Mouse (Mus musculus): Measurements from ENCODE around the gene Tnfrsf19. TPM values are rescaled to one million over a fixed set of nuclear protein-coding genes. Genes with fewer than 3 reads are reported as not detected.

The Tnfrsf19 gene
- polyA plus RNA-seq, 1 experiment from 2014 or later, result 18.9 TPM

DNA sequence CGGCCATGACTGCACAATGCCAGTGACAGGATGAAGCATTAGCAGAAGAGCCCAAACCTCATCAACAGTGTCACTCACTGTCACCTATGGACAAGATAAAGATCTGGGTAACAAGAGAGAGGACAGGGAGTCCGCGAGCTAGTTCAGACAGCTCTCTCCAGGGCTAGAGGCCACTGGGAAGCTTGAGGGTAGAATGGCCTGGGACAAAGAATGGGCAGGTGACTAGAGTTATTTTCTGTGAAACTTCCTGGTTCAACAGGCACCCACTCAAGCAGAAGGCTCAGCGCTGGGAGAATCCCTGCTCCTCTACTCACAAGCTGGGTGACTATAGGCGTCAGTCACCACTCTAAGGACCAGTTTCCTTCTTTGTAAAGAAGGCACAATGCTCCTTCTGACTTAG lies 46.2 kb downstream of the Tnfrsf19 start:
- Histone ChIP-seq H3K4me3 (ENCODE audit: low read length) (no peak overlapping the region), H3K27ac (ENCODE audit: low read length) (no peak overlapping the region), H3K36me3 (ENCODE audit: insufficient read depth, low read length) (no peaks in the 10 kb centered on the region), H3K9ac (replicated peaks; ENCODE audit: low read length) (no peak overlapping the region), H3K27me3 (ENCODE audit: insufficient read depth, low read length) (no peaks in the 10 kb centered on the region), H3K9me3 (ENCODE audit: low read length) (no peaks in the 10 kb centered on the region), H3K4me1 (ENCODE audit: insufficient read depth, low read length) (no peaks in the 10 kb centered on the region), H3K4me2 (replicated peaks; ENCODE audit: low read depth, low read length) (no peak overlapping the region)
- WGBS, result 59% methylated on average over 5 of the region's 5 CpGs
- no peak for ATAC-seq (ENCODE audit: low FRiP score, low TSS enrichment)

DNA sequence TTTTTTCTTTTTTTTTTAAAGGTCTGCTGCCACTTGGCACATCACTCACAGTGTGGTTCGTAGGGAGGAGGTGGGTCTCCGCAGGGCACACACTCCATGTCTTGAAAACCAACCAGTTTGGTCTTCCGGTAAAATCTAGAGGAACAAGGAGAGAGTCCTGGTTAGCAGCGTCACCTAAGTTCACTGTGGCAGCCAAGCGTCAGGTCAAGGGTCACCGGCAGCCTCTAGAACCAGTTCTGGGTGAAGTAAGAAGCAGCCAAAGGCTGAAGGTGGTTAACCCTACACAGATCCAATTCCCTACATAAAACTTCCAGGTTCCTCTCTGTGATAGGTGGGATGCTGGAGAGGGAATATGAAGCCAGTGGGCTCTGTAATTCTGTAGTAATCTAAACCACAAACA lies 49.7 kb downstream of the Tnfrsf19 start:
- no peaks in the 10 kb centered on the region for H3K4me1 ChIP-seq (ENCODE audit: insufficient read depth, low read length)
- no peak overlapping the region for H3K27ac ChIP-seq (ENCODE audit: low read length)
- no peaks in the 10 kb centered on the region for H3K9me3 ChIP-seq (ENCODE audit: low read length)
- WGBS, result 55% methylated on average over 6 of the region's 6 CpGs
- ATAC-seq (ENCODE audit: low FRiP score, low TSS enrichment), result no peak
- H3K9ac ChIP-seq (replicated peaks; ENCODE audit: low read length), result no peak overlapping the region
- no peak overlapping the region for H3K4me3 ChIP-seq (ENCODE audit: low read length)
- no peak overlapping the region for H3K4me2 ChIP-seq (replicated peaks; ENCODE audit: low read depth, low read length)
- no peaks in the 10 kb centered on the region for H3K27me3 ChIP-seq (ENCODE audit: insufficient read depth, low read length)
- no peaks in the 10 kb centered on the region for H3K36me3 ChIP-seq (ENCODE audit: insufficient read depth, low read length)

GRCm38 (mm10) chr14:60993506-60993905 lies 52.8 kb downstream of the Tnfrsf19 start:
- H3K4me2 ChIP-seq (replicated peaks; ENCODE audit: low read depth, low read length), result no peak overlapping the region
- 51% methylated on average over 10 of the region's 10 CpGs for WGBS

DNA sequence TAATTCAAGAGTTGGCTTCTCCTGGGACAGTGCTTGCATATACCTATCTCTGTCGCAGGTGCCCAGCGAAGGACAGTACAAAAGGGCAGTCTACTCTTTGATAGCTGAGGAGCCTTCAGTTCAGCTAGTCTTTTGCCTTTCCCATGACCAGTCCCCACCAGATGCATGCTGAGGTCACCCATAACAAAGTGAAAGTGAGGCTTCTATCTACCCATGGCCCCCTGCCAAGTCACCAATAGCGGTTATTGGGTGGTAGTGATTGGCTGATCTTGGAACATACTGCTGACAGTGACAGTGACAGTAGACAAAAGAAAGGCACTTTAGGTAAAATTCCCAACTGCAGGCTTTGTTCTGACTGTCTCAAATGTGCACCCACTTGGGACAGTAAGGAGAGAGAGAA lies 53.2 kb downstream of the Tnfrsf19 start:
- WGBS, result 96% methylated on average over 3 of the region's 3 CpGs
- no peak overlapping the region for H3K9ac ChIP-seq (replicated peaks; ENCODE audit: low read length)
- no peak for ATAC-seq (ENCODE audit: low FRiP score, low TSS enrichment)
- no peak overlapping the region for H3K4me3 ChIP-seq (ENCODE audit: low read length)
- no peaks in the 10 kb centered on the region for H3K9me3 ChIP-seq (ENCODE audit: low read length)
- H3K36me3 ChIP-seq (ENCODE audit: insufficient read depth, low read length), result no peaks in the 10 kb centered on the region
- H3K27ac ChIP-seq (ENCODE audit: low read length), result no peak overlapping the region
- H3K27me3 ChIP-seq (ENCODE audit: insufficient read depth, low read length), result no peaks in the 10 kb centered on the region
- no peak overlapping the region for H3K4me2 ChIP-seq (replicated peaks; ENCODE audit: low read depth, low read length)
- H3K4me1 ChIP-seq (ENCODE audit: insufficient read depth, low read length), result peaks cover 4% of the 10 kb centered on the region; the same call in 1 of the 2 replicates

More at GRCm38 (mm10) chr14:60993506-60993905, 52.8 kb downstream of the Tnfrsf19 start:
- Histone ChIP-seq H3K4me3 (ENCODE audit: low read length) (no peak overlapping the region), H3K4me1 (ENCODE audit: insufficient read depth, low read length) (peaks cover 4% of the 10 kb centered on the region; the same call in 1 of the 2 replicates), H3K36me3 (ENCODE audit: insufficient read depth, low read length) (no peaks in the 10 kb centered on the region), H3K9me3 (ENCODE audit: low read length) (no peaks in the 10 kb centered on the region), H3K9ac (replicated peaks; ENCODE audit: low read length) (no peak overlapping the region), H3K27ac (ENCODE audit: low read length) (no peak overlapping the region), H3K27me3 (ENCODE audit: insufficient read depth, low read length) (no peaks in the 10 kb centered on the region)
- ATAC-seq (ENCODE audit: low FRiP score, low TSS enrichment), result no peak

GRCm38 (mm10) chr14:60992144-60992543 lies 54.1 kb downstream of the Tnfrsf19 start:
- Histone ChIP-seq H3K27me3 (ENCODE audit: insufficient read depth, low read length) (no peaks in the 10 kb centered on the region), H3K27ac (ENCODE audit: low read length) (no peak overlapping the region), H3K4me1 (ENCODE audit: insufficient read depth, low read length) (peaks cover 4% of the 10 kb centered on the region; the same call in 1 of the 2 replicates), H3K36me3 (ENCODE audit: insufficient read depth, low read length) (no peaks in the 10 kb centered on the region), H3K4me2 (replicated peaks; ENCODE audit: low read depth, low read length) (no peak overlapping the region), H3K9me3 (ENCODE audit: low read length) (no peaks in the 10 kb centered on the region), H3K9ac (replicated peaks; ENCODE audit: low read length) (no peak overlapping the region), H3K4me3 (ENCODE audit: low read length) (no peak overlapping the region)
- no peak for ATAC-seq (ENCODE audit: low FRiP score, low TSS enrichment)
- WGBS, result 75% methylated on average over 4 of the region's 4 CpGs

- peaks cover 17% of the 10 kb centered on the region for H3K4me1 ChIP-seq (ENCODE audit: insufficient read depth, low read length)
- WGBS, result 60% methylated on average over 6 of the region's 6 CpGs
- no peak for ATAC-seq (ENCODE audit: low FRiP score, low TSS enrichment)
These were observed 58.1 kb downstream of the Tnfrsf19 start for GRCm38 (mm10) chr14:60988228-60988627.

DNA sequence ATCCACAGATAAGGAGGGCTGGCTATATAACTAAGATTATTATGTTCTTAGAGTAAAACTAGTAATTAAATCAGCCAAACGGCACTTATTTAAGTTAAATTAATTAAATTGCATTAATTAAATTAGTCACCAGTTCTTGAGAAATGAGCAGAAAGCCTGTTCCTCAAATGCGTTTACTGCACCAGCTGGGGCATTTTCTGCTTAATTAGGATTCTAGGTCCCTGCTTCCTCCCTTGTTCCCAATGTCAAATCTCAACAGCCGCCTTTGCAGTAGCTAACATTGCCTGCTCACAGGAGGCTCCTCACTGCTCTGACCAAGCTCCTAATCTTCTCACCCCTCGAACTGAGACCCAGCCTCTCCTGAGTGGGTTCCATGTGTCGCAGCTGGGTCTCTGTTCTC lies 59.4 kb downstream of the Tnfrsf19 start:
- no peaks in the 10 kb centered on the region for H3K9me3 ChIP-seq (ENCODE audit: low read length)
- peaks cover 17% of the 10 kb centered on the region for H3K4me1 ChIP-seq (ENCODE audit: insufficient read depth, low read length)
- no peak overlapping the region for H3K4me2 ChIP-seq (replicated peaks; ENCODE audit: low read depth, low read length)
- WGBS, result 70% methylated on average over 5 of the region's 5 CpGs
- no peaks in the 10 kb centered on the region for H3K27me3 ChIP-seq (ENCODE audit: insufficient read depth, low read length)
- no peak overlapping the region for H3K27ac ChIP-seq (ENCODE audit: low read length)
- H3K36me3 ChIP-seq (ENCODE audit: insufficient read depth, low read length), result no peaks in the 10 kb centered on the region
- H3K9ac ChIP-seq (replicated peaks; ENCODE audit: low read length), result no peak overlapping the region
- no peak overlapping the region for H3K4me3 ChIP-seq (ENCODE audit: low read length)
- ATAC-seq (ENCODE audit: low FRiP score, low TSS enrichment), result no peak

More at GRCm38 (mm10) chr14:60988228-60988627, 58.1 kb downstream of the Tnfrsf19 start:
- no peak overlapping the region for H3K4me3 ChIP-seq (ENCODE audit: low read length)
- no peak overlapping the region for H3K4me2 ChIP-seq (replicated peaks; ENCODE audit: low read depth, low read length)
- no peaks in the 10 kb centered on the region for H3K36me3 ChIP-seq (ENCODE audit: insufficient read depth, low read length)
- H3K9ac ChIP-seq (replicated peaks; ENCODE audit: low read length), result no peak overlapping the region
- no peaks in the 10 kb centered on the region for H3K27me3 ChIP-seq (ENCODE audit: insufficient read depth, low read length)
- H3K9me3 ChIP-seq (ENCODE audit: low read length), result no peaks in the 10 kb centered on the region
- no peak overlapping the region for H3K27ac ChIP-seq (ENCODE audit: low read length)

DNA sequence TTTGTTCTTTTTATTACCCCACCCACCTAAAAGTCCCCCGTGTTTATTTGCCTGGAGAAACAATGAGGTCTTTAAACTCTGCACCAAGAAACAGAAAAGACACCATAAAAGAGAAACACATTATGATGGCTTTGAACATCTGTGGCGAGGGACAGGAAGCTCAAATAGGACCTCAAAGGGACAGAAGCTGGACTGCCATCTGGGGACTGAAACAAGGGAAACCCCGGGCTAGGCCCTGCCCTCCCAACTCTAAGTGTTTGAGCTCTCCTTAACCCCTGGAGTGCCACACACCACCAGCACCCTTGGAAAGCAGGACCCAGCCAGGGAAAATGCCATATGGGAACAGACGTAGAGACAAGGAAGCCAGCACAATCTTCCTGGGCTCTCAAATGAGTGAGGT lies 61.2 kb downstream of the Tnfrsf19 start:
- Histone ChIP-seq H3K27ac (ENCODE audit: low read length) (no peak overlapping the region), H3K4me2 (replicated peaks; ENCODE audit: low read depth, low read length) (no peak overlapping the region), H3K4me3 (ENCODE audit: low read length) (no peak overlapping the region), H3K27me3 (ENCODE audit: insufficient read depth, low read length) (no peaks in the 10 kb centered on the region), H3K9me3 (ENCODE audit: low read length) (no peaks in the 10 kb centered on the region), H3K4me1 (ENCODE audit: insufficient read depth, low read length) (peaks cover 17% of the 10 kb centered on the region), H3K9ac (replicated peaks; ENCODE audit: low read length) (no peak overlapping the region), H3K36me3 (ENCODE audit: insufficient read depth, low read length) (no peaks in the 10 kb centered on the region)
- ATAC-seq (ENCODE audit: low FRiP score, low TSS enrichment), result no peak
- WGBS, result 39% methylated on average over 4 of the region's 4 CpGs

DNA sequence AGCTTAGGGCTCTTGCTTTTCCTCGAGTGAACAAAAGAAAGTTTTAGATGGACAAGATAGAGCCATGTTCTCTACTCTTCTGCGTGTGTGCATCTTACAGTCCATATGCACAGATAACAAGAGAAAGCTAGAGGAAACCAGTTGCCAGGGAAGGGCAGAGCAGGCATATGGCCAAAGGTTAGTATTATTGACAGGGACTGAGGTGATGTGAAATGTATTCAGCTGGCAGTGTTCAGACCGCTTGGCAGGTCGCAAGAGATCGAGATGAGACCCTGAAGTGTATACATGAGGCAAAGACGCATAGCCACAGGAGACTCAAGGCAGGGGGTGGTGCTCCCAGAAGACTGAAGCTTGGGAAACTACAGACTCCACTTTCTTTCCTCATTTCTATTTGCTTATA lies 62.0 kb downstream of the Tnfrsf19 start:
- Histone ChIP-seq H3K27ac (ENCODE audit: low read length) (no peak overlapping the region), H3K4me3 (ENCODE audit: low read length) (no peak overlapping the region), H3K4me1 (ENCODE audit: insufficient read depth, low read length) (peaks cover 13% of the 10 kb centered on the region), H3K9ac (replicated peaks; ENCODE audit: low read length) (no peak overlapping the region), H3K9me3 (ENCODE audit: low read length) (no peaks in the 10 kb centered on the region), H3K4me2 (replicated peaks; ENCODE audit: low read depth, low read length) (no peak overlapping the region), H3K27me3 (ENCODE audit: insufficient read depth, low read length) (no peaks in the 10 kb centered on the region), H3K36me3 (ENCODE audit: insufficient read depth, low read length) (no peaks in the 10 kb centered on the region)
- ATAC-seq (ENCODE audit: low FRiP score, low TSS enrichment), result no peak
- WGBS, result 55% methylated on average over 6 of the region's 6 CpGs

DNA sequence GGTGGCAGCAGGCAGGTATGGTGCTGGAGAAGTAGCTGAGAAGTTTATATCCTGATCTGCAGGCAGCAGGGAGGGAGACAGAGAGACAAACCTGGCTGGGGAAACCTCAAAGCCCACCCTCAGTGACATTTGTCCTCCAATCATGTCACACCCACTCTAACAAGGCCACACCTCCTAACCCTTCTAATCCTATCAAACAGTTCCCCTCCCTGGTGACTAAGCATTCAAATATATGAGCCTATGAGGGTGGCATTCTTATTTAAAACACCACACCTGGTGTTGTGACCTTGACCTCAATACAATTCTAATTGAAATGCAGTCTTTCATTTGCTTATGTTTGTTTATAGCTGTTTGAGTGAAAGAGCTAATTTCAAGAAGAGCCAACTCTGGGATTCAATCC lies 64.2 kb downstream of the Tnfrsf19 start:
- Histone ChIP-seq H3K27ac (ENCODE audit: low read length) (no peak overlapping the region), H3K4me2 (replicated peaks; ENCODE audit: low read depth, low read length) (no peak overlapping the region), H3K9me3 (ENCODE audit: low read length) (no peaks in the 10 kb centered on the region), H3K9ac (replicated peaks; ENCODE audit: low read length) (no peak overlapping the region), H3K4me3 (ENCODE audit: low read length) (no peak overlapping the region), H3K36me3 (ENCODE audit: insufficient read depth, low read length) (no peaks in the 10 kb centered on the region), H3K4me1 (ENCODE audit: insufficient read depth, low read length) (peaks cover 13% of the 10 kb centered on the region), H3K27me3 (ENCODE audit: insufficient read depth, low read length) (no peaks in the 10 kb centered on the region)
- no peak for ATAC-seq (ENCODE audit: low FRiP score, low TSS enrichment)

Data from kidney, embryonic 16.5 days (tissue).